Mouse (Mus musculus) intestine, embryonic 16.5 days (tissue): Measurements from ENCODE around the gene Akr1b3. TPM values are rescaled to one million over a fixed set of nuclear protein-coding genes. Genes with fewer than 3 reads are reported as not detected.

Source experiments
- ATAC-seq: fragments of 200-750 bp; cut with Nextera tagmentation; 2 replicates; pipeline ENCODE4 v1.8.0; 2017; ENCODE audit warnings: moderate TSS enrichment, moderate library complexity
- H3K27ac ChIP-seq: fragments of 300-500 bp; sonication (generic); 2 replicates; pipeline ENCODE4 v1.5.1; 2014; ENCODE audit warnings: mild to moderate bottlenecking, low read length
- H3K27me3 ChIP-seq: fragments of 300-500 bp; sonication (generic); replicated peaks from 2 replicates; pipeline ENCODE4 v1.6.1; 2014; ENCODE audit warnings: low read length, control low read depth, mixed read lengths; ENCODE audit not compliant: control insufficient read depth, insufficient read depth
- H3K36me3 ChIP-seq: fragments of 300-500 bp; sonication (generic); 2 replicates; pipeline ENCODE4 v1.6.1; 2014; ENCODE audit warnings: low read length, control low read depth; ENCODE audit not compliant: control insufficient read depth, insufficient read depth
- H3K4me1 ChIP-seq: fragments of 300-500 bp; sonication (generic); 2 replicates; pipeline ENCODE4 v1.6.1; 2014; ENCODE audit warnings: low read length, control low read depth, mixed read lengths; ENCODE audit not compliant: control insufficient read depth, insufficient read depth
- H3K4me2 ChIP-seq: fragments of 300-500 bp; sonication (generic); 2 replicates; pipeline ENCODE4 v1.6.1; 2014; ENCODE audit warnings: low read depth, low read length, control low read depth
- H3K4me3 ChIP-seq: fragments of 300-500 bp; sonication (generic); 2 replicates; pipeline ENCODE4 v1.5.1; 2014; ENCODE audit warnings: mild to moderate bottlenecking, low read length
- H3K9ac ChIP-seq: fragments of 300-500 bp; sonication (generic); 2 replicates; pipeline ENCODE4 v1.6.1; 2014; ENCODE audit warnings: low read depth, low read length
- H3K9me3 ChIP-seq: fragments of 300-500 bp; sonication (generic); 2 replicates; pipeline ENCODE4 v1.6.1; 2016; ENCODE audit warnings: low read length, control low read depth; ENCODE audit not compliant: control insufficient read depth
- WGBS: fragments of 180-500 bp; shearing (Covaris S2); extraction: QIAGEN DNeasy Blood & Tissue Kit; methylation state at CpG from one replicate; pipeline ENCODE4 v1.1.7; 2014; 5-methylcytosine and 5-hydroxymethylcytosine counted together
- polyA plus RNA-seq: library from polyadenylated mRNA; unstranded; fragments of >200 nt; fragmentation: Nextera tagmentation; extraction: Ambion mirVana; gene quantifications from 2 replicates; pipeline ENCODE4 v1.2.1, GENCODE M21; 2015

Akr1b3 gene
- polyA plus RNA-seq, 1 experiment from 2014 or later, result 125 TPM

DNA sequence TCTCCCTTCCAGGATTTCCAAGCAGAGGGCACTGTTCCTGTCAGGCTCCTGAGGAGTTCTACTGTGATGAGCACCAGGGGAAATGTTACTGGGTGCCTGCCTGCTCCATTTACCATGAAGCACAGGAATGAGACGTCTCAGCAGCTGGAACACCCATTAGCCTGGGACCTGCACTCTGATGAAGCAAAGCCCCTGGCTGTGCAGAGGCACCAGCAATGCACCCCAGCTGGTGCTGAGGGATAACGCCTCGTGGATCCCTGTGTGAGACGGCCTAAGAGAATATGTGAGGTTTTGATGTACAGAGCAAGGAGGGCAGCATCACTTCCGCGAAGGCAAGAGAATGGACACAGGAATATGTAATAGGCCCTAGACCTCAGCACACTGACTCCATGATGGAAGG, 10.5 kb downstream of the Akr1b3 start:
- Histone ChIP-seq H3K36me3 (peaks cover 4% of the 10 kb centered on the region; the same call in 1 of the 2 replicates), H3K27me3 (no peaks in the 10 kb centered on the region), H3K4me2 (no peak overlapping the region), H3K4me3 (no peak overlapping the region), H3K9ac (no peak overlapping the region), H3K9me3 (no peaks in the 10 kb centered on the region), H3K4me1 (peaks cover 7% of the 10 kb centered on the region; the same call in 1 of the 2 replicates), H3K27ac (no peak overlapping the region)
- no peak for ATAC-seq
- 87% methylated on average over 6 of the region's 6 CpGs for WGBS

DNA sequence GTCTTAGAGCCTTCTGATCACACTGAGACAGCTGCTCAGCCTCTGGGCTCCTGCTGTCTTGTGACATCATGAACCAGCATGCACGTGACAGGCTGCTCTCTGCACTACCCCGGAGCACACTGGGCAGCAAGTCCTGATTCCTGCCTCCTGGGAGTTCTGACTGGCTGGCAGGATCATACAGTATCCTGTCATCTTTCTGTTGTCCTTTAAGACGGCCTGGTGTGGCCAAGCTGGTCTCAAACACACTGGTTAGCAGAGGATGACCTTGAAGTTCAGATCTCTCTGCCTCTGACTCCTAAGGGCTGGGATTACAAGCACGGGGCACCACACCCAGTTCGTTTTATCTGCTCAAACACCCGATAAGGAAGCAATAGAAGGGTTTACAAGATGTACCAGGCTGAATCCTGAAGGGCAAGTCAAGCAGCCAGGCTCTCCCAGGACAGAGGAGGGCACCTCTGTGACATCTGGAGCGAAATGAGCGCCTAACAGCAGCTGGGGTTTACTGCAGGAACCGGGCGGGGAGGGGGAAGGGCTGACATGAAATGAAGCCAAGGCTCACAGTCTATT, 12.5 kb downstream of the Akr1b3 start:
- ATAC-seq, result peak; percentile 93
- H3K9me3 ChIP-seq, result no peaks in the 10 kb centered on the region
- H3K4me2 ChIP-seq, result no peak overlapping the region
- H3K9ac ChIP-seq, result no peak overlapping the region
- WGBS, result 53% methylated on average over 10 of the region's 10 CpGs
- H3K4me3 ChIP-seq, result no peak overlapping the region
- no peak overlapping the region for H3K27ac ChIP-seq
- H3K4me1 ChIP-seq, result peaks cover 7% of the 10 kb centered on the region; the same call in 1 of the 2 replicates
- H3K27me3 ChIP-seq, result no peaks in the 10 kb centered on the region
- no peaks in the 10 kb centered on the region; the same call in 1 of the 2 replicates for H3K36me3 ChIP-seq

DNA sequence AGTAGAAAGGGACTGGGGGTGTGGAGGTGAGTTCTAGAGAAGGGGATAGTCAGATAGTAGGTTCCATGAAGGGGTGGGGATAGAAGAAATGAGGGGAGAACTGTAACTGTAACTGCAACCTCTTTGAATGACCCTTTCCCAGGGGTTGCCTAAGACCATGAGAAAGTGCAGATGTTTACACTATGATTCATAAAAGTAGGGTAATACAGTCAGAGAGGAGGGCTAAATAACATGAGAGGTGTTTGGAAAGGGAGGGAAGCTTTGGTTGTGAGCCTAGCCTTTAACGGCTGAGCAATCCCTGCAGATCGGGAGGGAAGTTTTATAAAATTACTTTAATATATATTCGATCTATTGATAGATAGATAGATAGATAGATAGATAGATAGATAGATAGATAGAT, 20.2 kb downstream of the Akr1b3 start:
- Histone ChIP-seq H3K4me1 (no peaks in the 10 kb centered on the region), H3K27ac (no peak overlapping the region), H3K27me3 (no peaks in the 10 kb centered on the region), H3K4me3 (no peak overlapping the region), H3K9ac (no peak overlapping the region), H3K36me3 (no peaks in the 10 kb centered on the region), H3K4me2 (no peak overlapping the region), H3K9me3 (no peaks in the 10 kb centered on the region)
- WGBS, result 92% methylated on average over 3 of the region's 3 CpGs
- no peak for ATAC-seq

DNA sequence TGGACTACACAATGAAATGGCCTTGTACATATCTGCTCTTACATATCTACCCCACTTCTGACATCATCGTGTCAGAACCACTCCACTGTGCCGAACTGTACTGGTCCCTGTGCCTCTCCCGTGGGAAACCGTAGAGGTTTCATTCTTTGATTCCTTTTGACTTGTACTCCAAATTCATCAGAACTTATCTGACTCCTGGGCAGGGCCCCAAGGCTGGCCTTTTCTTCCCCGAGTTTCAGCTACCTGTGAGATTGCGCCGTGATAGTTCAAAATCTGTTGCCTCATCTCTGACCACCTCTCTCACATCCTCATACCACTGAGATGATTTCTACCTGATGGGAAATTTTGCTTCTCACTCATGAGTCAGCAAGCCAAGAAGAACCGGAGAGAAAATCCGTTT, 21.8 kb downstream of the Akr1b3 start:
- ATAC-seq, result no peak
- no peak overlapping the region for H3K4me2 ChIP-seq
- H3K27me3 ChIP-seq, result no peaks in the 10 kb centered on the region
- H3K4me1 ChIP-seq, result no peaks in the 10 kb centered on the region
- H3K27ac ChIP-seq, result no peak overlapping the region
- H3K9me3 ChIP-seq, result no peaks in the 10 kb centered on the region
- H3K4me3 ChIP-seq, result no peak overlapping the region
- H3K36me3 ChIP-seq, result no peaks in the 10 kb centered on the region
- WGBS, result 91% methylated on average over 9 of the region's 9 CpGs
- H3K9ac ChIP-seq, result no peak overlapping the region

DNA sequence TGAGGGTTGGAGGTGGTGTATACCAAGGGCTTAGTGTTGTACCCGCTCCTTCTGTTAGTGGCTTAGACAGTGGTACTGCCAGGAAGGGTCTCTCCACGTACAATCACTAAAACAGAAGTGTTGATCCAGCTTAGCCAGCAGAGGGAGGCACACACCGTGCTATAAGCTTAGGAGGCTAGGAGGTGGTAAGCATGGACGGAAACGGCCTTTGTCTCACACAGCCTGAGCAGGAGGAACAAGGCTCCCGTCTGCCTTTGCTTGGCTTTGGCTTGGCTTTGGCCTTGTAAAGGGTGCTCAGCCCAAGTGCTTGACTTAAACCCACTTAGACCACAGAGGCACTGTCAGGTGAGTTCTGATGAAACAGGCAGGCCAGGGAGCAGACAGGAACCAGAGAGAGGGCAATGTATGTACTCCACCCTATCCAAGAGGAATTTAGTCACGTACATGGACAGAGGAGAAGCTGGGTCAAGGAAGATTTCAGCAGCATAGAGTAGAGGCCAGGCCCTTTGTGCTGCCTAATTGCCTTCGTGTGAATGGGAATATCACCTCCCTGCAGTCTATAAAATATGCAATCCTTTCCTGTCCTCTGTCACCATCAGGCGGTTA, 24.3 kb downstream of the Akr1b3 start:
- ATAC-seq, result peak; percentile 87
- 27% methylated on average over 9 of the region's 9 CpGs for WGBS
- Histone ChIP-seq H3K4me1 (no peaks in the 10 kb centered on the region), H3K27me3 (no peaks in the 10 kb centered on the region), H3K4me3 (no peak overlapping the region), H3K36me3 (no peaks in the 10 kb centered on the region), H3K9me3 (no peaks in the 10 kb centered on the region), H3K9ac (peak overlapping the region; percentile 50; the same call in 1 of the 2 replicates), H3K4me2 (no peak overlapping the region), H3K27ac (no peak overlapping the region)

DNA sequence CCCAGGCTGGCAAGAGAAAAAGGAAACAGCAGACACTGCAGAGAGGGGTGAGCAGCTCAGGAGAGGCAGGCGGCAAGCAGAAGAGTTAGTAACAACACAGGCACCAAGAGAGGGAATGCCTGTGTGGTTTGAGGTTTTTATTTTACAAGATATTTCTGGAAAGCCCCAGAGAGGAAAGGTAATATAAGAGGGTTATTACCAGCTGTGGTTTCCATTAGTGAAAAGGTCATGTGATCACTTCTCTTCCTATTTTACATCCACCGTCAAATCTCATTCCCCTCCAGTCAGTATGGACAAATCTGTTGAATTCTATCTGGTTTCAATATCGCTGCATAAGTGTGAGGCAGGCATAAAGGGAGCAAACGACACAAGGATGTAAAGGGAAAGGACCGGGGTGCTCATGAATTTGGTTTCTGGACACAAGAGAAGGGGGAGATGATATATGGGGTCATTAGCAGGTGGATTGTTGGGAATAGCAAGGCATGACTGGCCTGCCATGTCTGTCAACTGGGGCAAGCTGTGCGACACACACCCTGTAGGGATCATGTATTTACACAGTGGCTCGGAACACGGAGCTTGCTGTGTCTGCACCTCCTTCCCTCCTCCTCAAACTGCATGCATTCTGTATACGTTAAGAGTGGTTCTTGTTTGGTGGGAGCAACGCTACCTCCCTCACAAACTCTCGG, 24.9 kb downstream of the Akr1b3 start:
- Histone ChIP-seq H3K9ac (no peak overlapping the region), H3K9me3 (no peaks in the 10 kb centered on the region), H3K4me3 (no peak overlapping the region), H3K36me3 (no peaks in the 10 kb centered on the region), H3K27me3 (no peaks in the 10 kb centered on the region), H3K27ac (no peak overlapping the region), H3K4me1 (no peaks in the 10 kb centered on the region), H3K4me2 (no peak overlapping the region)
- ATAC-seq, result no peak
- WGBS, result 62% methylated on average over 11 of the region's 11 CpGs

DNA sequence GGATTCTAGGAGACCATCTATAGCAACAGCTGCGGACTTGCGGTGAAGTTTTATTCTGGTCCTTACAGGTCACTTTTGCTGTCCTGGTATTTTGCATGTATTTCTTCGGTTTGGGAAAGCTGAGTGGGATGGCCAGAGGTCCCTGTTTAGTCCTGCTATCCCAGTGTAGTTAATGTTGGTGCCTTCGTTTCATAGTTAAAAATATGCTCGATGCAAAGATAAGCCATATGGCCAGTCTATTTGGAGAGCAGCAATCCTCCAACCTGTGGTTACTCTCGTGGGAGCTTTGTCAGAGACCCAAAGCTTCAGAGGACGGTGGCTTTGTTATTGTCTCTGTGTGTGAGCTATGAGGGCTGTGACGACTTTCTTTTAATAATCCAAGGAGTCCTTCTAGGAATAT, 26.6 kb downstream of the Akr1b3 start:
- H3K9ac ChIP-seq, result no peak overlapping the region
- H3K4me1 ChIP-seq, result no peaks in the 10 kb centered on the region
- H3K36me3 ChIP-seq, result no peaks in the 10 kb centered on the region
- no peak overlapping the region for H3K27ac ChIP-seq
- H3K4me3 ChIP-seq, result no peak overlapping the region
- ATAC-seq, result no peak
- WGBS, result 81% methylated on average over 8 of the region's 8 CpGs
- H3K9me3 ChIP-seq, result no peaks in the 10 kb centered on the region
- H3K4me2 ChIP-seq, result no peak overlapping the region
- no peaks in the 10 kb centered on the region for H3K27me3 ChIP-seq

DNA sequence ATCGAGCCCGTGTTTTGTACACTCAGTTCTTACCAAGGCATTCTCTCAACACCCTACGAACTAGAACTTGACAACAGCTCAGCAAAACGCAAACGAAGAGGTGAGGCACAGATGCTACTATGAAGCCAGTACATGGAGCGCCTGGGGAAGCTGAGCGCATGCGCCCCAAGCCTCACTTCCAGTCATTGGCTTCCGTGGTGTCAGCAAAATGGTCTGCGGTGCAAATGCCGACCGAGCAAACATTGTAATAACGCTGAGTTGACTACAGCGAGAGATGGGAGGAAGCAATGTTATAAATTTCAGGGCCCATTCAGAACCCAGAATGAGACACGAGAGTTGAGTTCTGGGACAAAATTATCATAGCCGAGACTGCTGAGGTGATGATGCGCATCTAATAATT, 27.2 kb downstream of the Akr1b3 start:
- Histone ChIP-seq H3K9me3 (no peaks in the 10 kb centered on the region), H3K4me1 (no peaks in the 10 kb centered on the region), H3K27me3 (no peaks in the 10 kb centered on the region), H3K9ac (no peak overlapping the region), H3K4me2 (no peak overlapping the region), H3K27ac (no peak overlapping the region), H3K4me3 (no peak overlapping the region), H3K36me3 (no peaks in the 10 kb centered on the region)
- ATAC-seq, result no peak
- WGBS, result 89% methylated on average over 17 of the region's 17 CpGs

DNA sequence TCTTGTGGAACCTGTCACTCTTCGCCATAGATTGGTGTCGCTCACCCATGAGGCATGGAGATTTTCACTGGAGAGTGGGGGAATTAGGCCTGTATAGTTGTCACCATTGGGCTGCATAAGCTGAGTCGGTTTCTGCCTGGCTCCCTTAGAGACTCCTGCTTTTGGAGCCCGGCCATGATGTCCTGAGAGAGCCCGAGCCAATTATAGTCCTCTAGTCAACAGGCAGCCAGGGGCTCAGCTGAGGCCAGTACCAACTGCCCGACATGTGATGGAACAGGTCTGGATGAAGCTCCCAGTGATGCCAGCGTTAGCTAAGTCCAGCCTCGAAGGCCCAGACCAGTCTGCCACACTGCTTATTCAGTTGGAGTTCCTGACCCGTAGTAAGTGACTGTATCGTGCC, 29.2 kb downstream of the Akr1b3 start:
- Histone ChIP-seq H3K4me3 (no peak overlapping the region), H3K9me3 (no peaks in the 10 kb centered on the region), H3K36me3 (no peaks in the 10 kb centered on the region), H3K4me1 (no peaks in the 10 kb centered on the region), H3K27ac (no peak overlapping the region), H3K27me3 (no peaks in the 10 kb centered on the region), H3K9ac (no peak overlapping the region), H3K4me2 (no peak overlapping the region)
- no peak for ATAC-seq
- WGBS, result 87% methylated on average over 10 of the region's 10 CpGs
